Mouse (Mus musculus) myocyte (in vitro differentiated cells): ENCODE measurements around the gene Azgp1.

Source experiments
- CEBPB ChIP-seq: IDR thresholded peaks from 2 replicates; pipeline ENCODE4 v1.6.1; 2011; ENCODE audit warnings: mild to moderate bottlenecking, moderate library complexity; ENCODE audit not compliant: poor library complexity, insufficient read depth, severe bottlenecking
- E2F4 ChIP-seq: IDR thresholded peaks from one replicate; pipeline ENCODE4 v1.6.1; 2011; ENCODE audit warnings: mild to moderate bottlenecking, control low read depth, moderate library complexity; ENCODE audit not compliant: insufficient read depth
- MAX ChIP-seq: IDR thresholded peaks from one replicate; pipeline ENCODE4 v1.6.1; 2011; ENCODE audit warnings: low read depth, mild to moderate bottlenecking, control low read depth
- MYOD1 ChIP-seq, 3 experiments: IDR thresholded peaks; one replicate each; pipeline ENCODE4 v1.6.1; 2011; ENCODE audit warnings: control low read depth in 2 of 3, low read depth in 2 of 3, mild to moderate bottlenecking in 2 of 3, moderate library complexity in 1 of 3; ENCODE audit not compliant: insufficient read length in 2 of 3, control insufficient read depth in 1 of 3
- POLR2A ChIP-seq: IDR thresholded peaks from one replicate; pipeline ENCODE4 v1.6.1; 2011; ENCODE audit warnings: low read depth, mild to moderate bottlenecking, control low read depth, moderate library complexity; ENCODE audit not compliant: insufficient read length
- POLR2AphosphoS2 ChIP-seq: IDR thresholded peaks from one replicate; pipeline ENCODE4 v1.6.1; 2011; ENCODE audit warnings: low read depth, control low read depth; ENCODE audit not compliant: insufficient read length
- REST ChIP-seq: IDR thresholded peaks from one replicate; pipeline ENCODE4 v1.6.1; 2011; ENCODE audit warnings: mild to moderate bottlenecking, control low read depth, moderate library complexity; ENCODE audit not compliant: insufficient read depth, insufficient read length
- SRF ChIP-seq: IDR thresholded peaks from one replicate; pipeline ENCODE4 v1.6.1; 2011; ENCODE audit warnings: low read depth; ENCODE audit not compliant: control insufficient read depth, insufficient read length
- TCF12 ChIP-seq: IDR thresholded peaks from one replicate; pipeline ENCODE4 v1.6.1; 2011; ENCODE audit warnings: mild to moderate bottlenecking, control low read depth; ENCODE audit not compliant: poor library complexity, insufficient read depth, severe bottlenecking
- TCF3 ChIP-seq: IDR thresholded peaks from one replicate; pipeline ENCODE4 v1.6.1; 2011; ENCODE audit warnings: low read depth, control low read depth; ENCODE audit not compliant: insufficient read length
- USF1 ChIP-seq: IDR thresholded peaks from one replicate; pipeline ENCODE4 v1.6.1; 2011; ENCODE audit warnings: low read depth, mild to moderate bottlenecking, control low read depth, moderate library complexity

DNA sequence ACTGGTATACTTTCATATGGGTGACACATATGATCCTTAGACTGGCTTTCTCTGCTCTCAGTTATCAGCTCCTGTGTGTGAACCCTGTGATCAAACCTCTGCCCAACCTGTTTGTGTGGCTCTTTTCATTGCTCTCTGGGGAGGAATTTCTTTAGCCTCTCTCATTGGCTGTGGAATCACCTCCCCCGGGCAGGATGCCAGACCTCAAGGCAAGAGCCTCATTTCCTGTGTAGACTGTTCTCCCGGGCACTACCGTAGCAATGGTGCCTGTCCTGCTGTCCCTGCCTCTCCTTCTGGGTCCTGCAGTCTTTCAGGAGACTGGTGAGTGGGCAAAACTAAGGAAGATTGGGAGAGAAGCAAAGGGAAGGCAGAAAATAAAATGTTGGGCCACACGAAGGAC is at the start of gene Azgp1:
- TF ChIP-seq MAX (no peak), REST (no peak), USF1 (no peak), POLR2A (no peak), TCF12 (no peak), POLR2AphosphoS2 (no peak), MYOD1 (IDR thresholded peaks at IDR 0.05; ENCODE audit: control insufficient read depth in 1 of 3, insufficient read length in 2 of 3, low read depth in 2 of 3) (no peak), TCF3 (no peak), E2F4 (no peak), SRF (no peak), CEBPB (no peak)
